Mouse (Mus musculus): ENCODE measurements at regions not wholly inside any gene's neighbourhood (a gene's known extent, or its start where the extent isn't known, plus 50 kb on each side); places are given as distances from the start of the nearest gene placed in this dataset.

DNA sequence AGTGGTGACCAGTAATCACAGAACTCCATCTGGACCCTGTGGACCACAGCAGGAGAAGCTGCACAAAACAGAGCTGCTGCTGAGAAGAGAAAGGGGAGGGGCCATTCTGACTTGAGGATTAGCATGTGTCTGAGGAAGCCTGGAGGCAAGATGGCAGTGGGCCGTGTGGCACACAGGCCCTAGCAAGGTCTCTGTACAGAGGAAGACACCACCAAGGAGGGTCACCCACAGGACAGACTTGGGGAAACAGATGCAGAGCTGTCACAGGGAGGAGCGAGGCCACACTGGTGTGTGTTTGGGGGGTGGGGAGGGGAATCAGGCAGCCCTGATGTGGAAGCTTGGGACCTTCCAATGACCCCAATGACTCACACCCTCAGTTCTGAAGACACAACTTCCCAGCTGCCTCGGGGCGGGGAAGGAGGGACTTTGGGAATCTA lies 79.7 kb upstream of the Gpc1 start:
- DNase-seq (ENCODE audit: low read depth, low spot score) = no peak
- no peaks in the 10 kb centered on the region for H3K36me3 ChIP-seq (ENCODE audit: control insufficient read depth in 1 of 2, insufficient read depth in 2 of 2, low read length in 2 of 2)
- TF ChIP-seq MAZ (IDR thresholded peaks at IDR 0.05; ENCODE audit: low read depth, low read length) (no peak), ZNF384 (IDR thresholded peaks at IDR 0.05; ENCODE audit: low read depth, low read length) (no peak), SIN3A (IDR thresholded peaks at IDR 0.05; ENCODE audit: low read length) (no peak), EP300 (IDR thresholded peaks at IDR 0.05; ENCODE audit: low read depth in 1 of 2, low read length in 2 of 2) (no peak), RCOR1 (IDR thresholded peaks at IDR 0.05; ENCODE audit: low read depth, low read length) (no peak), CHD2 (IDR thresholded peaks at IDR 0.05; ENCODE audit: low read length) (no peak), MYB (IDR thresholded peaks at IDR 0.05; ENCODE audit: low read depth, low read length) (no peak)
- H3K4me3 ChIP-seq (ENCODE audit: control insufficient read depth in 1 of 2, insufficient read depth in 1 of 2, low read depth in 2 of 2, low read length in 2 of 2) = no peak overlapping the region
- no peak overlapping the region for H3K9ac ChIP-seq (ENCODE audit: control insufficient read depth, low read depth, low read length, poor library complexity, severe bottlenecking)
- no peaks in the 10 kb centered on the region for H3K4me1 ChIP-seq (ENCODE audit: control insufficient read depth in 1 of 2, insufficient read depth in 2 of 2, low read length in 2 of 2)
- H3K79me2 ChIP-seq (ENCODE audit: control insufficient read depth, insufficient read depth, low read length, poor library complexity) = no peaks in the 10 kb centered on the region
- H3K9me3 ChIP-seq (replicated peaks; ENCODE audit: insufficient read depth, low read length) = no peaks in the 10 kb centered on the region
- H3K27ac ChIP-seq (ENCODE audit: control insufficient read depth, low read depth, low read length) = no peak overlapping the region
- no peaks in the 10 kb centered on the region for H3K27me3 ChIP-seq (ENCODE audit: control insufficient read depth in 1 of 2, insufficient read depth in 2 of 2, low read length in 2 of 2)

DNA sequence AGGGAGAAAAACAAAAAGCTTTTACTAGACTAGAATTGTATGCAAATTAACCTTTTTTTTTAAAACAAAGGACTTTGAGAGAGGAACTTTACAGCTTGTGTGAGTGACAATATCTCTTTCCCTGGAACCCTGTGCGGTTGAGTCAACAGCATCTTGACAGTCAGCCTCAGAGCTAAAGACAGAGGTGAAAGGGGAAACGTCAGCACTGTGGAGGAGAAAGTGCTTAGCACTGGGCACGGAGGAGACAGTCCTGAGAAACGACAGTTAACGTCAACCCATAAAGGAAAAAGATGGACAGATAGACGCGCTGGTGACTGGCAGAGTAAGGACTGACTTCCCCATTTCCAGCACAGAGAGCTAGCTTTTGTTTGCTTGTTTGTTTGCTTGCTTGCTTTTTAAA lies 82.0 kb upstream of the Gpc1 start:
- Histone ChIP-seq H3K36me3 (ENCODE audit: control insufficient read depth in 1 of 2, insufficient read depth in 2 of 2, low read length in 2 of 2) (no peaks in the 10 kb centered on the region), H3K79me2 (ENCODE audit: control insufficient read depth, insufficient read depth, low read length, poor library complexity) (no peaks in the 10 kb centered on the region), H3K27ac (ENCODE audit: control insufficient read depth, low read depth, low read length) (no peak overlapping the region), H3K4me3 (ENCODE audit: control insufficient read depth in 1 of 2, insufficient read depth in 1 of 2, low read depth in 2 of 2, low read length in 2 of 2) (no peak overlapping the region), H3K27me3 (ENCODE audit: control insufficient read depth in 1 of 2, insufficient read depth in 2 of 2, low read length in 2 of 2) (no peaks in the 10 kb centered on the region), H3K9ac (ENCODE audit: control insufficient read depth, low read depth, low read length, poor library complexity, severe bottlenecking) (no peak overlapping the region), H3K9me3 (replicated peaks; ENCODE audit: insufficient read depth, low read length) (no peaks in the 10 kb centered on the region), H3K4me1 (ENCODE audit: control insufficient read depth in 1 of 2, insufficient read depth in 2 of 2, low read length in 2 of 2) (no peaks in the 10 kb centered on the region)
- DNase-seq (ENCODE audit: low read depth, low spot score) = peak; percentile 5
- TF ChIP-seq ZKSCAN1 (IDR thresholded peaks at IDR 0.05; ENCODE audit: low read depth, low read length) = no peak
- TF ChIP-seq MEF2A (IDR thresholded peaks at IDR 0.05; ENCODE audit: extremely low read depth, insufficient replicate concordance, low read depth, low read length, poor library complexity, severe bottlenecking) = no peak
- no peak for TF ChIP-seq CHD1 (IDR thresholded peaks at IDR 0.05; ENCODE audit: low read depth, low read length)
- TF ChIP-seq MYB (IDR thresholded peaks at IDR 0.05; ENCODE audit: low read depth, low read length) = no peak
- TF ChIP-seq POLR2A (IDR thresholded peaks at IDR 0.05; ENCODE audit: control insufficient read depth in 1 of 2, insufficient read depth in 1 of 2, low read depth in 1 of 2, low read length in 2 of 2, poor library complexity in 1 of 2) = no peak
- no peak for TF ChIP-seq ELF1 (IDR thresholded peaks at IDR 0.05; ENCODE audit: low read depth, low read length)
- no peak for TF ChIP-seq MAZ (IDR thresholded peaks at IDR 0.05; ENCODE audit: low read depth, low read length)
- no peak for TF ChIP-seq RCOR1 (IDR thresholded peaks at IDR 0.05; ENCODE audit: low read depth, low read length)
- no peak for TF ChIP-seq USF2 (IDR thresholded peaks at IDR 0.05; ENCODE audit: borderline replicate concordance in 1 of 2, insufficient read depth in 1 of 2, low read depth in 1 of 2, low read length in 2 of 2)
- TF ChIP-seq MAX (IDR thresholded peaks at IDR 0.05; ENCODE audit: low read length) = no peak
- no peak for TF ChIP-seq JUND (IDR thresholded peaks at IDR 0.05; ENCODE audit: low read depth, low read length)
- no peak for TF ChIP-seq EP300 (IDR thresholded peaks at IDR 0.05; ENCODE audit: low read depth in 1 of 2, low read length in 2 of 2)
- TF ChIP-seq NELFE (IDR thresholded peaks at IDR 0.05; ENCODE audit: low read depth, low read length) = no peak
